Mouse (Mus musculus): ENCODE data around the gene Cox6b1.

GRCm38 (mm10) chr7:30596093-30596492 is 29.9 kb downstream of the Cox6b1 start:
- no peak for TF ChIP-seq CTCF (IDR thresholded peaks at IDR 0.05; ENCODE audit: low read depth, low read length)
- TF ChIP-seq POLR2A (IDR thresholded peaks at IDR 0.05; ENCODE audit: extremely low read depth, insufficient read depth, low read length) = no peak

Measured in liver, adult 2 months (tissue).